In the genomic region with DNA sequence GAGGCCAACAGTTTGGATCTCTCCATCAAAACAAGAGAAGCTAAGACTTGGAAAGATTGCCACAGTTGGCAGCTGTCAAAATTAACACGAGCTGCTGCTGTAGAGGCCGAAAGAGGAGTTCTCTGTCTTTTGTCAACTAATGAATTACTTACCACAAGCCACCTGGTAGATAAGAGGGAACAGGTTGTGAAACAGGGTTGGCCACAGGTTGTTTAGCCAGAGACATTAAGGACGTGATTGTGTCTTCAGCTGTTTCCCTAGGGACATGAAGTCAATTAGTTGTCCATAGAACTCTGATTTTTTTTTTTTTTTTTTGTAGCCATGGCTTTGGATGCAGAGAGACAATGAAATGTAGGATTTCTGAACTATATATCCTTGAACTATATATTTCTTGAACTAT, we compare ENCODE assay signal across 27 mouse cellular contexts. TPM values are rescaled to one million over a fixed set of nuclear protein-coding genes. Genes with fewer than 3 reads are reported as not detected.
"Had no signal": no experiment of that assay in that cellular context is flagged by ENCODE, and none has a peak within 500 bp of the region (broad histone marks: within the 10 kb centered on the region; RNA-seq: fewer than 3 reads in every experiment).

No protein-coding gene starts in this region.

- DNase-seq: gastrocnemius, adult 2 months; gastrocnemius, postnatal 10 days; gastrocnemius, postnatal 25 days; heart, adult 18-20 months; heart, postnatal 10 days; kidney, adult 18-20 months; kidney, adult 8-10 months; kidney, postnatal 14 days; kidney, postnatal 36 days; layer of hippocampus, adult 9-11 months; layer of hippocampus, postnatal 36 days; left cerebral cortex, postnatal 4 days had no signal

- ATAC-seq: hindbrain, postnatal 0 days; intestine, postnatal 0 days; liver, embryonic 12.5 days had no signal

- H3K27me3 ChIP-seq: heart, embryonic 12.5 days; hindbrain, embryonic 13.5 days; hindbrain, embryonic 15.5 days; intestine, embryonic 15.5 days; limb, embryonic 13.5 days; limb, embryonic 15.5 days; liver, embryonic 12.5 days had no signal

- H3K4me2 ChIP-seq: heart, embryonic 12.5 days; hindbrain, embryonic 13.5 days; hindbrain, embryonic 15.5 days; intestine, embryonic 15.5 days; limb, embryonic 13.5 days; limb, embryonic 15.5 days; liver, embryonic 12.5 days had no signal

- H3K4me1 ChIP-seq: heart, embryonic 10.5 days; heart, embryonic 12.5 days; hindbrain, embryonic 13.5 days; hindbrain, embryonic 15.5 days; intestine, embryonic 15.5 days; limb, embryonic 13.5 days; limb, embryonic 15.5 days; liver, embryonic 12.5 days had no signal

- H3K36me3 ChIP-seq: heart, embryonic 10.5 days; heart, embryonic 12.5 days; hindbrain, embryonic 13.5 days; hindbrain, embryonic 15.5 days; intestine, embryonic 15.5 days; limb, embryonic 13.5 days; limb, embryonic 15.5 days; liver, embryonic 12.5 days had no signal

- H3K27ac ChIP-seq: gastrocnemius, adult 2 months; heart, embryonic 10.5 days; hindbrain, embryonic 13.5 days; hindbrain, embryonic 15.5 days; hindbrain, postnatal 0 days; intestine, embryonic 15.5 days; kidney, postnatal 0 days; limb, embryonic 13.5 days; limb, embryonic 15.5 days; liver, embryonic 12.5 days; liver, embryonic 14.5 days had no signal

- H3K9ac ChIP-seq: heart, embryonic 12.5 days; hindbrain, embryonic 13.5 days; hindbrain, embryonic 15.5 days; intestine, embryonic 15.5 days; limb, embryonic 13.5 days; limb, embryonic 15.5 days; liver, embryonic 12.5 days; liver, embryonic 14.5 days had no signal

- H3K4me3 ChIP-seq: gastrocnemius, adult 2 months; heart, embryonic 10.5 days; heart, embryonic 12.5 days; hindbrain, embryonic 13.5 days; hindbrain, embryonic 15.5 days; intestine, embryonic 15.5 days; limb, embryonic 13.5 days; limb, embryonic 15.5 days; liver, embryonic 12.5 days had no signal

- H3K9me3 ChIP-seq: heart, embryonic 10.5 days; heart, embryonic 12.5 days; hindbrain, embryonic 13.5 days; hindbrain, embryonic 15.5 days; intestine, embryonic 15.5 days; limb, embryonic 13.5 days; limb, embryonic 15.5 days; liver, embryonic 12.5 days had no signal

RNA-seq across cellular contexts. Expression of a gene that starts 10.7 kb away (rescaled TPM):
- total RNA-seq: gastrocnemius, adult 2 months; heart, postnatal 25 days; layer of hippocampus, adult 18-20 months; layer of hippocampus, postnatal 36 days had no signal

RNA-seq across cellular contexts. Expression of a gene that starts 20.8 kb away (rescaled TPM):
- total RNA-seq: hematopoietic stem cell, adult 5-6 weeks had no signal
